Mouse (Mus musculus) limb, embryonic 12.5 days (tissue): ENCODE results near the gene Dst. TPM values are rescaled to one million over a fixed set of nuclear protein-coding genes. Genes with fewer than 3 reads are reported as not detected.

Experiments
- ATAC-seq: fragments of 200-750 bp; cut with Nextera tagmentation; 2 replicates; pipeline ENCODE4 v1.8.0; 2017; ENCODE audit warnings: low read depth, moderate TSS enrichment; ENCODE audit not compliant: insufficient number of reproducible peaks, insufficient read depth, low FRiP score, low TSS enrichment
- H3K27ac ChIP-seq: fragments of 300-500 bp; sonication (generic); 2 replicates; pipeline ENCODE4 v1.5.1; 2016; ENCODE audit warnings: mild to moderate bottlenecking, moderate library complexity
- H3K27me3 ChIP-seq: fragments of 300-500 bp; sonication (generic); 2 replicates; pipeline ENCODE4 v1.6.1; 2016; ENCODE audit warnings: mild to moderate bottlenecking, moderate library complexity
- H3K36me3 ChIP-seq: fragments of 300-500 bp; sonication (generic); 2 replicates; pipeline ENCODE4 v1.6.1; 2016; ENCODE audit warnings: mild to moderate bottlenecking, moderate library complexity
- H3K4me1 ChIP-seq: fragments of 300-500 bp; sonication (generic); replicated peaks from 2 replicates; pipeline ENCODE4 v1.6.1; 2016
- H3K4me2 ChIP-seq: fragments of 300-500 bp; sonication (generic); 2 replicates; pipeline ENCODE4 v1.6.1; 2016; ENCODE audit warnings: mild to moderate bottlenecking, moderate library complexity
- H3K4me3 ChIP-seq: fragments of 300-500 bp; sonication (generic); replicated peaks from 2 replicates; pipeline ENCODE4 v1.5.1; 2016; ENCODE audit warnings: mild to moderate bottlenecking
- H3K9ac ChIP-seq: fragments of 300-500 bp; sonication (generic); replicated peaks from 2 replicates; pipeline ENCODE4 v1.6.1; 2016; ENCODE audit warnings: mild to moderate bottlenecking, moderate library complexity
- H3K9me3 ChIP-seq: fragments of 300-500 bp; sonication (generic); 2 replicates; pipeline ENCODE4 v1.6.1; 2016; ENCODE audit warnings: mild to moderate bottlenecking, moderate library complexity
- WGBS: fragments of 180-500 bp; shearing (Covaris S2); methylation state at CpG from one replicate; pipeline ENCODE4 v1.1.7; 2016; 5-methylcytosine and 5-hydroxymethylcytosine counted together
- polyA plus RNA-seq: library from polyadenylated mRNA; unstranded; fragments of >200 nt; fragmentation: Nextera tagmentation; extraction: Ambion mirVana; gene quantifications from 2 replicates; pipeline ENCODE4 v1.2.1, GENCODE M21; 2016

The Dst gene
- polyA plus RNA-seq, 1 experiment from 2014 or later: 25.5 TPM

DNA sequence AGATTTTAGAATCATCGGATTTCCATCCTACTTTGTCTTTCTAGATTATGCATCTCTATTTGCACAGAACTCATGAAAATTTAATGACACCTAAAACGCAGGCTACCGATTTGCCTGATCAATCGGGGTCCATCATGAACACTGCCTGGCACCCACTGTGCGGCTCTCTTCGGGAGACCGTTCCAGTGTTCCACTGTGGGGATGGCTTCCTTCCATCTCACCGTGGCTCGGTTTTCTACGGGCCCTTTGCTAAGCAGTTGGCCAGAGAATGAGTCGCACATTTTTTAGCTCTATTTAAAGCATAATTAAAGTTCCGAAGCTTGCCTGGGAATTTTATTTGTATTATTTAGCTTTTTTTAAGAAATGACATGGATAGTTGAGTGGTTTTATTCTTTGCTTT, 72.4 kb downstream of the Dst start:
- 80% methylated on average over 12 of the region's 12 CpGs for WGBS
- no peaks in the 10 kb centered on the region for H3K27me3 ChIP-seq
- ATAC-seq: no peak

DNA sequence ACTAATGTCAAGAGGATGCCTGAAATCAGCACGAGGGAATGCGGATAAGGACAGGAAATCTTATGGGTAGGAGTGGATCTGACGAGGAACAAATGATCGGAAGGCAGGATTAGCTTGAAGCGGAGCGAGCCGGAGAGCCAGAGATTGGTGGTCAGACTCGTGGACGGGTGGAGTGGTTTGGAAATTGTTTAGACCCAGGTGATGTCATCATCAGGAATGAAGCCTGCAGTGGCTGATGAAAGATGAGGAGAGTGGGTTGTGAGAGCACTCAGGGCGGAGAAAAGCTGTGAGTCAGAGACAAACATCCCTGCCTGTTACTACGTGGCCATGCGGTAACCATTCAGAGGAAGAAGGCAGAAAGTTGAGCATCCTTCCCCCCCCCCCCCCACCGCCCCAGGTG, 81.6 kb downstream of the Dst start:
- no peak overlapping the region for H3K9ac ChIP-seq
- H3K4me1 ChIP-seq: no peaks in the 10 kb centered on the region; the same call in 1 of the 2 replicates
- no peak overlapping the region for H3K4me3 ChIP-seq
- H3K4me2 ChIP-seq: no peak overlapping the region
- no peaks in the 10 kb centered on the region for H3K9me3 ChIP-seq
- no peak for ATAC-seq
- 85% methylated on average over 13 of the region's 13 CpGs for WGBS
- H3K27ac ChIP-seq: no peak overlapping the region
- no peaks in the 10 kb centered on the region for H3K27me3 ChIP-seq
- H3K36me3 ChIP-seq: no peaks in the 10 kb centered on the region

More for the DNA sequence above, 72.4 kb downstream of the Dst start:
- H3K27ac ChIP-seq: no peak overlapping the region
- H3K36me3 ChIP-seq: no peaks in the 10 kb centered on the region
- H3K9ac ChIP-seq: no peak overlapping the region
- no peak overlapping the region for H3K4me2 ChIP-seq
- H3K4me1 ChIP-seq: peaks cover 7% of the 10 kb centered on the region; the same call in 1 of the 2 replicates
- no peaks in the 10 kb centered on the region for H3K9me3 ChIP-seq
- no peak overlapping the region for H3K4me3 ChIP-seq

DNA sequence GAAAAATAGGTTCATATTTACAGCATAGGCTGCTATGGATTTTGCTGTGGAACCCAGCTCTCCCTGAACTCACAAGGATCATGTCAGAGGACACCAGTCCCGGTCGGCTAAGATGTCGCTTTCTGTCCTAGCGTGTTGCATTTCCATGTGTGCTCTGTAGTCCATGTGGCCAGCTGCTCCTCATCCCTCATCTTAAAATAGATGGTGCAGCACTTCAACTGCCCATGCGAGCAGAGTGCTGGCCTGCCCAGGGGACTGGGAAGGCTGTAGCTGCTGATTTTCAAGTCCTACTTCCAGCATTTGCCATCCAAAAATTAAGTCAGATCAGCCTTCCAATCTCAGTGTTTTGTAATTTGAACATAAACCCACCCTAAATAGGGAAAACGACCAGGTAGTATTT, 83.0 kb downstream of the Dst start:
- no peak overlapping the region for H3K27ac ChIP-seq
- H3K9me3 ChIP-seq: no peaks in the 10 kb centered on the region
- H3K4me2 ChIP-seq: no peak overlapping the region
- no peaks in the 10 kb centered on the region; the same call in 1 of the 2 replicates for H3K4me1 ChIP-seq
- ATAC-seq: no peak
- no peaks in the 10 kb centered on the region for H3K36me3 ChIP-seq
- 86% methylated on average over 6 of the region's 6 CpGs for WGBS
- no peak overlapping the region for H3K4me3 ChIP-seq
- no peaks in the 10 kb centered on the region for H3K27me3 ChIP-seq
- no peak overlapping the region for H3K9ac ChIP-seq

DNA sequence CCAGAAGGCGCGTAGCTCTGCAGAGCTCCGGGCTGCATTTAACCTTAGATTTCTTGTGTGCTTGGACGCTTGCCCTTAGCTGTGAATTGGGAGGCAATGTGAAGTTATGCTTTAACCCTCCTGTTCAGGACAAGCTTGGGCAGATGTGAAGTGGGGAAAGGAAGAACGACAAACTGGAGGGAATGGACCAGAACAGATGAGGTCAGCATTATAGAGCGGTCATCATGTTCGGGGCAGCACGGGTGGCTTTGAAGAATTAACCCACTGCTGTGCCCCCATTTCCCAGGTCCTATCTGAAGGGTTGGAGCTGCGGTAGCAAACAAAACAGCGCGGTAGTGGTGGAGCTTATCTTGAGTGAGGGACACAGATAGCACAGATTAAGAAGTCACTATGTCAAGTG, 84.8 kb downstream of the Dst start:
- WGBS: 82% methylated on average over 11 of the region's 11 CpGs
- Histone ChIP-seq H3K27ac (no peak overlapping the region), H3K36me3 (no peaks in the 10 kb centered on the region), H3K9me3 (no peaks in the 10 kb centered on the region), H3K9ac (no peak overlapping the region), H3K4me2 (no peak overlapping the region), H3K4me3 (no peak overlapping the region), H3K27me3 (no peaks in the 10 kb centered on the region), H3K4me1 (no peaks in the 10 kb centered on the region; the same call in 1 of the 2 replicates)
- ATAC-seq: no peak

DNA sequence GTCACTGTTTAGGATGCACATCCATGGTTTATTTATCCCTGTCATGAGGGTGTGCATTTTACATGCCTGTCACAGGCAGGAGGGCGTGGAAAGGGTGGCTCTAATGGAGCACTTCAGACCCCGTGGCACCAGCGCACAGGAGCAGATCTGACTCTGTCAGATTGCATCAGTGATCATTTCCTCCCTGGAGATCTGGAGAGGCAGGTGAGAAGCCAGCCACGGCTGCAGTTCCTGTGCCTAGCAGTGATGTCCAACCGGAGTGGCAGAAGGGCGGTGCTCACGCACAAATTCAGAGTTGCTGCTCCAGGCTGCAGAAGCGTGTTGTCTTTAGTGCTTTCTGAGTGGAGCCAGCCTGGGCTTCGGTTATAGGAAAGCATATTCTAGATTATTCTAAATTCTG, 86.2 kb downstream of the Dst start:
- H3K4me3 ChIP-seq: no peak overlapping the region
- WGBS: 46% methylated on average over 9 of the region's 9 CpGs
- H3K9me3 ChIP-seq: no peaks in the 10 kb centered on the region
- no peak overlapping the region for H3K9ac ChIP-seq
- no peaks in the 10 kb centered on the region for H3K36me3 ChIP-seq
- H3K27ac ChIP-seq: no peak overlapping the region
- no peak overlapping the region for H3K4me2 ChIP-seq
- ATAC-seq: no peak
- no peaks in the 10 kb centered on the region; the same call in 1 of the 2 replicates for H3K4me1 ChIP-seq
- H3K27me3 ChIP-seq: no peaks in the 10 kb centered on the region

DNA sequence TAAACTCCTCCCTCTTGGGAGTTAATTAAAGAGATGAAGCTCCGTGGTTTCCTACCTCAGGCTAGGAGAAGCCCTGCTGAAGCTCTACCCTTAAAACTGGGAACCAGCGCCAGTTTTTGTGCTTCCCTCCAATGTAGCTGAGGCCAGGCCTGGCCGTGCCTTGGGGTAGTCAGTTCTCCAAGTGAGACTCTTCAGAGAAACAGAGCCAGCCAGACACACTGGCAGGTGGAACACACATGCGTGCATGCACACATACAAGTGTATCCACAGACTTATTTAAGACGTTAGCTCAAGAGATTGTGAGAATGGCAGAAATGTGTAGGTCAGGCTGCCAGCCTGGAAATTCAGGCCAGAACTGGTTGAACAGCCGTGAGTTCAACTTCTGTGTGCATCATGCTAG, 87.4 kb downstream of the Dst start:
- H3K4me3 ChIP-seq: no peak overlapping the region
- no peaks in the 10 kb centered on the region for H3K36me3 ChIP-seq
- 84% methylated on average over 6 of the region's 6 CpGs for WGBS
- no peak overlapping the region for H3K4me2 ChIP-seq
- H3K4me1 ChIP-seq: no peaks in the 10 kb centered on the region; the same call in 1 of the 2 replicates
- ATAC-seq: no peak
- H3K27me3 ChIP-seq: no peaks in the 10 kb centered on the region
- H3K9ac ChIP-seq: no peak overlapping the region
- no peaks in the 10 kb centered on the region for H3K9me3 ChIP-seq
- no peak overlapping the region for H3K27ac ChIP-seq

DNA sequence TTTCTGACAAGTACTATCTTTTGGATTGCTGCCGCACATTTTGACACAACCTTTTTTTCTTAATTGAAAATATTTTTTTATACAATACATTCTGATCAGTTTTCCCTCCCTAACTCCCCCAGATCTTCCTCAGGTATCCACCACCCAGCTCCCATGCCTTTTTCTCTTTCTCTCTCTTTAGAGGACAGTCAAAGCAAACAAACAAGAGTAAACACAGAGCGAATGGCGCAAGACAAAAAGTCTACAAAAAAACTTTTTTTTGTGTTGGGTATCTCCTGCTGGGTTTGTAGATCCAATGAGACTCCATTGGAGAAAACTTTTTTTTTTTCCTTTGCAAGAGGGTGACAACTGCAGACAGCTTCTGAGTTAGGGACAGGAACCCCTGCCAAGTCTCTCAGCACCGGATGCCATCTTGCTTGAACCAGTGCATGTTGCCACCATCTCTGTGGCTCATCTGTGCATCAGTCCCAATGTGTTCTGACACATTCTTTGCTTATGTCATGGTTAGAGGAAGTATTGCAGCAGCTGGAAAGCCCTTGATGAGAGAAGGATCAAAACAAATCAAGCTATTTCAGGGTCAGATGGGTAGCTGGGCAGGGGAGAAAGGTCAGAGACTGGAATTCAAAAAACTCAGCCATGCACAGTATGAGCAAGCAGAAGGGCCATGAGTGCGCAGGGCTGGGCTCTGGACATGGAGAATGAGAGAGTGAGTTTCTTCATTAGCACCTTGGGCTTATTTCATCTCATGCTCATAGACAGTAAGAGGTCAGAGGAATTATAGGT, 88.3 kb downstream of the Dst start:
- no peaks in the 10 kb centered on the region for H3K36me3 ChIP-seq
- no peaks in the 10 kb centered on the region for H3K9me3 ChIP-seq
- no peak overlapping the region for H3K9ac ChIP-seq
- H3K27me3 ChIP-seq: no peaks in the 10 kb centered on the region
- H3K4me3 ChIP-seq: no peak overlapping the region
- no peak overlapping the region for H3K4me2 ChIP-seq
- 89% methylated on average over 5 of the region's 5 CpGs for WGBS
- no peaks in the 10 kb centered on the region; the same call in 1 of the 2 replicates for H3K4me1 ChIP-seq
- no peak overlapping the region for H3K27ac ChIP-seq
- ATAC-seq: no peak

DNA sequence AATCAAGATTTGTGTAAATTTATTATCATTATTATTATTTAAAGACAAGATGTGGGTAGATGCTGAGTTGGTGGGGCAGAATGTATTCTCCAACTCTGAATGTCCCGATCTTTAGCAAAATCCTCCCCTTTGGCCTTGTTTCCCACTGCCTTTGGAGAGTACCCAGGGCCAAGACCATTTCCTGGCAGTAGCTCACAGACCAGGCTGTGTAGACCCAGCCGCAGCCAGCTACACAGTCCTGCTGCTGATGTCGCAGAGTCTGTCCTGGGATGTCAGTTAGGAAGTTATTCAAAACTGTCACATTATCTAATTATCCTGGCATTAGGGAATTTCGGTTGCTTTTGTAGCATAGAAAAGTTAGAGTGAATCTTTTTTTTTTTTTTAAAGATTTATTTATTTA, 94.3 kb downstream of the Dst start:
- no peak overlapping the region for H3K4me2 ChIP-seq
- H3K4me3 ChIP-seq: no peak overlapping the region
- no peak overlapping the region for H3K9ac ChIP-seq
- H3K4me1 ChIP-seq: peaks cover 18% of the 10 kb centered on the region
- no peaks in the 10 kb centered on the region for H3K9me3 ChIP-seq
- 90% methylated on average over 4 of the region's 4 CpGs for WGBS
- H3K36me3 ChIP-seq: no peaks in the 10 kb centered on the region
- no peaks in the 10 kb centered on the region for H3K27me3 ChIP-seq
- no peak for ATAC-seq
- H3K27ac ChIP-seq: no peak overlapping the region

DNA sequence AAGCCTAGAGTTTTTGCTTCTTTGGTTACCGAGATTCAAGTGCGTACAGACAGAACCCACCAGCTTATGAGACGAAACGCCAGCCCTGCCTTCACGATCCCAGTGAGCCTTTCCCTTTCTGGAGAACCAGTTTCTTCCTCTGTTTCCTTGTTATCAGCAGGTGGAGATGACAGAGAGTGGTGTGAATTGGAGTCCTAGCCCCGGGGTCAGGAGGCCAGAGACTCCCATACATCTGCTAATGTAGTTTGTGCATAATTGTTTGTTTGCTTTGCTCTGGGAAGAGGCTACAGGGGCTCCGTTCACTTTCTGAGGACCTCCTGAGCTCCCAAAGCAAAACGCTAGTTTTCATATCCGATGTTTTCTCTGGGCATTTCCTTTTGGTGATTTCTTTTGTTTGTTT, 94.9 kb downstream of the Dst start:
- H3K27ac ChIP-seq: no peak overlapping the region
- WGBS: 29% methylated on average over 9 of the region's 9 CpGs
- H3K4me1 ChIP-seq: peaks cover 24% of the 10 kb centered on the region
- H3K27me3 ChIP-seq: no peaks in the 10 kb centered on the region
- ATAC-seq: no peak
- H3K36me3 ChIP-seq: no peaks in the 10 kb centered on the region
- no peak overlapping the region for H3K4me3 ChIP-seq
- no peaks in the 10 kb centered on the region for H3K9me3 ChIP-seq
- no peak overlapping the region for H3K9ac ChIP-seq
- no peak overlapping the region for H3K4me2 ChIP-seq

DNA sequence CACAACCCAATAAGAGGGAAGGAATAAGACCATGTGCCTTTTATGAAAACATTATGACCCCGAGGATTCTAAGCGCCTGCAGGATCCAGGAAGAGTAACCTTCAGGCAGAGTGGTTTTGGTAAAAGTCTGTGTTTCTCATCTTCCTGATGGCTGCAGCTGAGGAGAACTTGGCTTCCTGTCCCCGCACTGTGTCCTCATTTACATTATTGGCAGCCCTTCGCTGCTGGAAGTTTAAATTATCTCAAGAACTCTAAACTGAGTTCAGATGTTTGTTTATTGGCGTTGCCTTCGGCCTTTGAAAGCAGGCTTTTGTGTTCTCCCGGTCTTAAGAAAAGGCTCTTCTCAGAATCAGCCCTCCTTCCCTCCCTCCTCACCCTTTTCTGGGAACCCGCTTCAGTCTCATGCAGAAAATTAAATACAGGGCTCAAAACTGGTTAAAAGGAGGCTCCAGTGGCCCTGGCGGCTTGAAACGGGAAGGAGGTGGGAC, 97.3 kb downstream of the Dst start:
- H3K9me3 ChIP-seq: no peaks in the 10 kb centered on the region
- H3K4me1 ChIP-seq: peaks cover 34% of the 10 kb centered on the region
- no peaks in the 10 kb centered on the region for H3K36me3 ChIP-seq
- H3K9ac ChIP-seq: peak overlapping the region; percentile 65; the same call in 1 of the 2 replicates
- H3K27me3 ChIP-seq: peaks cover 6% of the 10 kb centered on the region; the same call in 1 of the 2 replicates
- 3% methylated on average over 10 of the region's 10 CpGs for WGBS
- peak overlapping the region; percentile 76 for H3K4me2 ChIP-seq
- peak; percentile 43; the same call in 1 of the 2 replicates for ATAC-seq
- H3K4me3 ChIP-seq: peak overlapping the region; percentile 52
- H3K27ac ChIP-seq: peak overlapping the region; percentile 88

DNA sequence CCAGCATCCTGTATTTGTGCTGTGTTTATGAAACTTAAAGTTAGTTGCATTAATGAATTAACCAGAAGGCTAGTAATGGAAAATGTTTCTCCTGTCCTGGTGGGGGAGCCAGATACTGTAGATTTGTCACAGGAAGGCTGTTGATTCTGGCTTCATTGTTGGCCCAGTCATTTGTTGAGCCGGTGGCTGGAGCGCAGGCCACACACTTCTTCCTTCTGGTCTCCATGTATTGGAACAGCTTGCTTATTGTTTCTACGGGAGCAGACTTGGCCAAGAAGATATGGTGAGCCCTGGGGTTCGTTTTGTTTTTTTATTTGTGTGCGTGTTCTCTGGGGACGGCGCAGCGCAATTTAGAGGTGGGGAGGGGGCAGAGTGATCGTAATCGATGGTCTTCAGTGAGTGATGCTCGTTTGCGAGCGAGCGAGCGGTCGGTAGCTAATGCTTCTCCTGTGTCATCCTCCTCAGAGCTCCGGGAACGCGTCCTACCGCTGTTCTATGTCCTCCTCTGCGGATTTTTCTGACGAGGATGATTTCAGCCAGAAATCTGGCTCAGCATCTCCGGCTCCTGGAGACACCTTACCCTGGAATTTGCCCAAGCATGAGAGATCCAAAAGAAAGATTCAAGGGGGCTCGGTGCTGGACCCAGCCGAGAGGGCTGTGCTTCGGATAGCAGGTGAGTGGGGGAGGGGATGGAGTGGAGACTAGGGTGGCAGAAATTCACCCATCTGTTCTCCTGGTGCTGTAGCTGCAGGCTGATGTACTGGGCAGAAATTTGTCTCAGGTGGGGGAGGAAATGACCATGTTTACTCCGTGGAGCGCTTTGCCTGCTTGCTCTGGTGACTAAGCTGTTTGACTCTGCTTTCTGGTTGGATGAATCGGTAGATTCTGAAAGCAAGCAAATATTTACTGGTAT, 98.0 kb downstream of the Dst start:
- H3K4me3 ChIP-seq: peak overlapping the region; percentile 52
- peak overlapping the region; percentile 76 for H3K4me2 ChIP-seq
- H3K27ac ChIP-seq: peak overlapping the region; percentile 88
- peaks cover 36% of the 10 kb centered on the region for H3K4me1 ChIP-seq
- H3K36me3 ChIP-seq: no peaks in the 10 kb centered on the region
- peak overlapping the region; percentile 65 for H3K9ac ChIP-seq
- peaks cover 11% of the 10 kb centered on the region for H3K27me3 ChIP-seq
- WGBS: under 1% methylated on average over 29 of the region's 29 CpGs
- peak; percentile 71; the same call in 1 of the 2 replicates for ATAC-seq
- H3K9me3 ChIP-seq: no peaks in the 10 kb centered on the region
